Mouse (Mus musculus) embryonic facial prominence, embryonic 13.5 days (tissue): ENCODE data around the gene Grasp. TPM values are rescaled to one million over a fixed set of nuclear protein-coding genes. Genes with fewer than 3 reads are reported as not detected.

Source experiments
- ATAC-seq: fragments of 200-750 bp; cut with Nextera tagmentation; 2 replicates; pipeline ENCODE4 v1.8.0; 2017; ENCODE audit warnings: low read depth; ENCODE audit not compliant: insufficient number of reproducible peaks, insufficient read depth, low FRiP score, low TSS enrichment
- H3K27ac ChIP-seq: fragments of 300-500 bp; sonication (generic); 2 replicates; pipeline ENCODE4 v1.5.1; 2015; ENCODE audit warnings: moderate library complexity, mild to moderate bottlenecking, inconsistent platforms
- H3K27me3 ChIP-seq: fragments of 300-500 bp; sonication (generic); 2 replicates; pipeline ENCODE4 v1.6.1; 2015; ENCODE audit warnings: mild to moderate bottlenecking, inconsistent platforms
- H3K36me3 ChIP-seq: fragments of 300-500 bp; sonication (generic); 2 replicates; pipeline ENCODE4 v1.6.1; 2015; ENCODE audit warnings: mild to moderate bottlenecking, inconsistent platforms
- H3K4me1 ChIP-seq: fragments of 300-500 bp; sonication (generic); 2 replicates; pipeline ENCODE4 v1.6.1; 2015; ENCODE audit warnings: inconsistent platforms
- H3K4me2 ChIP-seq: fragments of 300-500 bp; sonication (generic); 2 replicates; pipeline ENCODE4 v1.6.1; 2015; ENCODE audit warnings: moderate library complexity, mild to moderate bottlenecking, inconsistent platforms
- H3K4me3 ChIP-seq: fragments of 300-500 bp; sonication (generic); 2 replicates; pipeline ENCODE4 v1.5.1; 2015; ENCODE audit warnings: mild to moderate bottlenecking, inconsistent platforms
- H3K9ac ChIP-seq: fragments of 300-500 bp; sonication (generic); 2 replicates; pipeline ENCODE4 v1.6.1; 2015; ENCODE audit warnings: mild to moderate bottlenecking, inconsistent platforms
- H3K9me3 ChIP-seq: fragments of 300-500 bp; sonication (generic); 2 replicates; pipeline ENCODE4 v1.6.1; 2016; ENCODE audit warnings: inconsistent platforms
- WGBS: fragments of 180-500 bp; shearing (Covaris S2); methylation state at CpG from one replicate; pipeline ENCODE4 v1.1.7; 2015; ENCODE audit warnings: mixed read lengths; 5-methylcytosine and 5-hydroxymethylcytosine counted together
- polyA plus RNA-seq: library from polyadenylated mRNA; unstranded; fragments of >200 nt; fragmentation: Nextera tagmentation; extraction: Ambion mirVana; gene quantifications from 2 replicates; pipeline ENCODE4 v1.2.1, GENCODE M21; 2015

Grasp gene
- polyA plus RNA-seq, 1 experiment from 2014 or later, result 8.0 TPM

GRCm38 (mm10) chr15:101230995-101231647 is 7.1 kb downstream of the Grasp start:
- Histone ChIP-seq H3K4me3 (no peak overlapping the region), H3K36me3 (peaks cover 44% of the 10 kb centered on the region), H3K9me3 (no peaks in the 10 kb centered on the region), H3K9ac (no peak overlapping the region), H3K4me1 (peaks cover 65% of the 10 kb centered on the region), H3K27me3 (no peaks in the 10 kb centered on the region), H3K4me2 (0 out of 2 replicates have a peak overlapping the region, but pooled peaks have one; percentile 1), H3K27ac (peak overlapping the region; percentile 44; the same call in 1 of the 2 replicates)
- WGBS, result 79% methylated on average over 23 of the region's 23 CpGs
- ATAC-seq, result no peak

- ATAC-seq, result no peak
- no peaks in the 10 kb centered on the region for H3K27me3 ChIP-seq
- H3K36me3 ChIP-seq, result peaks cover 42% of the 10 kb centered on the region
- 0 out of 2 replicates have a peak overlapping the region, but pooled peaks have one; percentile 1 for H3K4me2 ChIP-seq
- peaks cover 64% of the 10 kb centered on the region for H3K4me1 ChIP-seq
- no peak overlapping the region for H3K4me3 ChIP-seq
- WGBS, result 60% methylated on average over 56 of the region's 56 CpGs
- H3K27ac ChIP-seq, result peak overlapping the region; percentile 44; the same call in 1 of the 2 replicates
- H3K9me3 ChIP-seq, result no peaks in the 10 kb centered on the region
- no peak overlapping the region for H3K9ac ChIP-seq
These were observed 7.7 kb downstream of the Grasp start for GRCm38 (mm10) chr15:101231648-101232180.

- Histone ChIP-seq H3K4me1 (peaks cover 55% of the 10 kb centered on the region), H3K36me3 (peaks cover 40% of the 10 kb centered on the region), H3K9ac (no peak overlapping the region), H3K4me2 (no peak overlapping the region), H3K27ac (peak overlapping the region; percentile 17), H3K9me3 (no peaks in the 10 kb centered on the region), H3K4me3 (no peak overlapping the region), H3K27me3 (no peaks in the 10 kb centered on the region)
- no peak for ATAC-seq
- 48% methylated on average over 4 of the region's 4 CpGs for WGBS
These were observed 8.6 kb downstream of the Grasp start for GRCm38 (mm10) chr15:101232607-101233006.

- Histone ChIP-seq H3K4me3 (no peak overlapping the region), H3K9ac (no peak overlapping the region), H3K36me3 (peaks cover 40% of the 10 kb centered on the region), H3K27ac (peak overlapping the region; percentile 17), H3K4me2 (no peak overlapping the region), H3K27me3 (0 out of 2 replicates have a peak, but pooled peaks cover 3% of the 10 kb centered on the region), H3K9me3 (no peaks in the 10 kb centered on the region), H3K4me1 (peaks cover 49% of the 10 kb centered on the region)
- 84% methylated on average over 3 of the region's 3 CpGs for WGBS
- ATAC-seq, result no peak
These were observed 9.2 kb downstream of the Grasp start for GRCm38 (mm10) chr15:101233183-101233582.

- Histone ChIP-seq H3K4me2 (no peak overlapping the region), H3K9me3 (no peaks in the 10 kb centered on the region), H3K9ac (no peak overlapping the region), H3K4me3 (no peak overlapping the region), H3K4me1 (peaks cover 47% of the 10 kb centered on the region), H3K27ac (peak overlapping the region; percentile 17; the same call in 1 of the 2 replicates), H3K36me3 (peaks cover 38% of the 10 kb centered on the region), H3K27me3 (0 out of 2 replicates have a peak, but pooled peaks cover 3% of the 10 kb centered on the region)
- no peak for ATAC-seq
- WGBS, result 26% methylated on average over 11 of the region's 11 CpGs
These were observed 9.8 kb downstream of the Grasp start for GRCm38 (mm10) chr15:101233641-101234275.

GRCm38 (mm10) chr15:101234611-101235341 is 10.8 kb downstream of the Grasp start:
- Histone ChIP-seq H3K9ac (no peak overlapping the region), H3K4me2 (no peak overlapping the region), H3K27me3 (0 out of 2 replicates have a peak, but pooled peaks cover 3% of the 10 kb centered on the region), H3K9me3 (no peaks in the 10 kb centered on the region), H3K4me1 (peaks cover 55% of the 10 kb centered on the region), H3K36me3 (peaks cover 28% of the 10 kb centered on the region), H3K27ac (peak overlapping the region; percentile 30), H3K4me3 (no peak overlapping the region)
- 65% methylated on average over 10 of the region's 10 CpGs for WGBS
- ATAC-seq, result no peak

- no peak overlapping the region for H3K9ac ChIP-seq
- peak overlapping the region; percentile 30; the same call in 1 of the 2 replicates for H3K27ac ChIP-seq
- H3K9me3 ChIP-seq, result no peaks in the 10 kb centered on the region
- no peak overlapping the region for H3K4me2 ChIP-seq
- H3K4me3 ChIP-seq, result no peak overlapping the region
- H3K36me3 ChIP-seq, result peaks cover 23% of the 10 kb centered on the region
- peaks cover 55% of the 10 kb centered on the region for H3K4me1 ChIP-seq
- H3K27me3 ChIP-seq, result 0 out of 2 replicates have a peak, but pooled peaks cover 3% of the 10 kb centered on the region
- WGBS, result 19% methylated on average over 5 of the region's 5 CpGs
- no peak for ATAC-seq
These were observed 11.3 kb downstream of the Grasp start for GRCm38 (mm10) chr15:101235342-101235698.

- Histone ChIP-seq H3K4me1 (peaks cover 56% of the 10 kb centered on the region), H3K36me3 (peaks cover 18% of the 10 kb centered on the region), H3K9ac (no peak overlapping the region), H3K27ac (peak overlapping the region; percentile 30; the same call in 1 of the 2 replicates), H3K27me3 (0 out of 2 replicates have a peak, but pooled peaks cover 3% of the 10 kb centered on the region), H3K4me2 (no peak overlapping the region), H3K4me3 (no peak overlapping the region), H3K9me3 (no peaks in the 10 kb centered on the region)
- WGBS, result 38% methylated on average over 12 of the region's 12 CpGs
- ATAC-seq, result no peak
These were observed 11.8 kb downstream of the Grasp start for GRCm38 (mm10) chr15:101235728-101236327.

- no peak overlapping the region for H3K4me3 ChIP-seq
- H3K27ac ChIP-seq, result no peak overlapping the region
- 6% methylated on average over 3 of the region's 3 CpGs for WGBS
- peaks cover 56% of the 10 kb centered on the region for H3K4me1 ChIP-seq
- H3K27me3 ChIP-seq, result 0 out of 2 replicates have a peak, but pooled peaks cover 3% of the 10 kb centered on the region
- no peaks in the 10 kb centered on the region for H3K9me3 ChIP-seq
- H3K4me2 ChIP-seq, result no peak overlapping the region
- no peak for ATAC-seq
- peaks cover 7% of the 10 kb centered on the region; the same call in 1 of the 2 replicates for H3K36me3 ChIP-seq
- no peak overlapping the region for H3K9ac ChIP-seq
These were observed 12.9 kb downstream of the Grasp start for GRCm38 (mm10) chr15:101236878-101237277.

GRCm38 (mm10) chr15:101238885-101239511 is 15.0 kb downstream of the Grasp start:
- no peak overlapping the region for H3K27ac ChIP-seq
- H3K4me1 ChIP-seq, result peaks cover 43% of the 10 kb centered on the region
- H3K9ac ChIP-seq, result peak overlapping the region; percentile 61; the same call in 1 of the 2 replicates

More at GRCm38 (mm10) chr15:101238885-101239511, 15.0 kb downstream of the Grasp start:
- no peak for ATAC-seq
- no peaks in the 10 kb centered on the region for H3K9me3 ChIP-seq
- H3K36me3 ChIP-seq, result no peaks in the 10 kb centered on the region
- H3K27me3 ChIP-seq, result 0 out of 2 replicates have a peak, but pooled peaks cover 3% of the 10 kb centered on the region
- H3K4me3 ChIP-seq, result peak overlapping the region; percentile 35
- H3K4me2 ChIP-seq, result peak overlapping the region; percentile 66
- 5% methylated on average over 28 of the region's 28 CpGs for WGBS
